In the genomic region with DNA sequence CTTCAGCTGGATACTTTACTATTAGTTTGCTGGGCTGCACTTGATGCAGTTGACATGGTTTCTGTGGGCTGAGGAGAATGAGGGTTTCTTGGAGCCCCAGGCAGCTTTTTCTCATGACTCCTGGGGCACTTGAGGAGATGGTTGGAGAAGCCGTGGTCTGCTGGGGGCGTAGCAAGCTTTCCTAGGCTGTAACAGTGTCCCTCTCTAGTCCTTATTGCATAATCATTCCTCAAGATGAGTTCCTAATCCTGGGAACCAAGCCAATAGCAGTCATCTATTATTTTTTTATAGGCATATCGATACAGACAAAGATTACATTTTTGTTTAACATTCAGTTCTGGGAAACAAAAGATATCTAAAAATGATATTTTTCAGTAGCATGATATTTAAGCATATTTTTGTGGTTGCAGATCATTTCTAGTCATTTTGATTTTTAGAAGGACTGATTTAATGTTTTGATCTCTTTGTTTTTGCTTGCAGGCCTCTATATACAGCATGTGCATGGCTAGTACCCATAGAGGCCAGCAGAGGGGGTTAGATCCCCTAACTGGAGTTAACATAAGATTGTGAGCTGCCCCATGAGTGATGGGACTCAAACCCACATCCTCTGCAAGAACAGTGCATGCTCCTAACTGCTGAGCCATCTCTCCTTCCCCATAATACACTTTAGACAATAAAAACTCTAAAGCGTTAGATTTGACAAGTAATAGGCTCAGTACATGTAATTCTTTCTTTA, we compare ENCODE assay signal across 16 mouse cellular contexts. TPM values are rescaled to one million over a fixed set of nuclear protein-coding genes. Genes with fewer than 3 reads are reported as not detected.
A peak's percentile ranks its signal among the peaks of the same experiment; 100 is the strongest.
DNase-seq lines count a peak whose midpoint lies in the region; ATAC-seq and TF ChIP-seq lines count a peak whose summit lies in the region.
"Had no signal": no experiment of that assay in that cellular context is flagged by ENCODE, and none has a peak within 500 bp of the region (broad histone marks: within the 10 kb centered on the region; RNA-seq: fewer than 3 reads in every experiment).

No protein-coding gene starts in this region.

- H3K9ac ChIP-seq in intestine, postnatal 0 days (ENCODE audit: low read depth, low read length) = no peak overlapping the region
- no peak overlapping the region for H3K9ac ChIP-seq in intestine, embryonic 16.5 days (ENCODE audit: low read depth, low read length)
- H3K9ac ChIP-seq: forebrain, embryonic 13.5 days; limb, embryonic 15.5 days; neural tube, embryonic 15.5 days had no signal

- no peak for ATAC-seq in intestine, postnatal 0 days
- ATAC-seq in intestine, embryonic 16.5 days = no peak
- ATAC-seq: forebrain, embryonic 13.5 days had no signal

- H3K27me3 ChIP-seq in intestine, postnatal 0 days (replicated peaks; ENCODE audit: control insufficient read depth, insufficient read depth, low read length) = no peaks in the 10 kb centered on the region
- no peaks in the 10 kb centered on the region for H3K27me3 ChIP-seq in intestine, embryonic 16.5 days (replicated peaks; ENCODE audit: control insufficient read depth, insufficient read depth, low read length)
- no peaks in the 10 kb centered on the region for H3K27me3 ChIP-seq in thymus, adult 2 months (ENCODE audit: control insufficient read depth, insufficient read depth, low read length)
- no peaks in the 10 kb centered on the region for H3K27me3 ChIP-seq in limb, embryonic 10.5 days (ENCODE audit: low read depth, poor library complexity, severe bottlenecking)
- H3K27me3 ChIP-seq: forebrain, embryonic 13.5 days; limb, embryonic 15.5 days; neural tube, embryonic 15.5 days had no signal

- no peak overlapping the region; the same call in 1 of the 2 replicates for H3K27ac ChIP-seq in intestine, postnatal 0 days (ENCODE audit: low read depth, low read length)
- H3K27ac ChIP-seq in intestine, embryonic 16.5 days (ENCODE audit: low read length) = no peak overlapping the region
- no peak overlapping the region for H3K27ac ChIP-seq in thymus, adult 2 months (ENCODE audit: control insufficient read depth, insufficient read depth, low read length)
- no peak overlapping the region for H3K27ac ChIP-seq in limb, embryonic 10.5 days
- H3K27ac ChIP-seq: forebrain, embryonic 13.5 days; limb, embryonic 15.5 days; neural tube, embryonic 15.5 days had no signal

- H3K36me3 ChIP-seq in intestine, postnatal 0 days (ENCODE audit: control insufficient read depth, insufficient read depth) = no peaks in the 10 kb centered on the region; the same call in 1 of the 2 replicates
- no peaks in the 10 kb centered on the region for H3K36me3 ChIP-seq in intestine, embryonic 16.5 days (ENCODE audit: control insufficient read depth, insufficient read depth, low read length)
- H3K36me3 ChIP-seq in thymus, adult 2 months (ENCODE audit: control insufficient read depth, insufficient read depth, low read length) = no peaks in the 10 kb centered on the region
- H3K36me3 ChIP-seq in limb, embryonic 10.5 days = peaks cover 78% of the 10 kb centered on the region

- no peaks in the 10 kb centered on the region for H3K4me1 ChIP-seq in intestine, postnatal 0 days (replicated peaks; ENCODE audit: control insufficient read depth, insufficient read depth, low read length)
- H3K4me1 ChIP-seq in intestine, embryonic 16.5 days (ENCODE audit: control insufficient read depth, insufficient read depth, low read length) = no peaks in the 10 kb centered on the region
- no peaks in the 10 kb centered on the region for H3K4me1 ChIP-seq in thymus, adult 2 months (replicated peaks; ENCODE audit: control insufficient read depth, insufficient read depth, low read length)
- H3K4me1 ChIP-seq in limb, embryonic 10.5 days = peaks cover 4% of the 10 kb centered on the region; the same call in 1 of the 2 replicates
- H3K4me1 ChIP-seq: forebrain, embryonic 13.5 days; limb, embryonic 15.5 days had no signal

- no peaks in the 10 kb centered on the region for H3K9me3 ChIP-seq in intestine, postnatal 0 days (ENCODE audit: control insufficient read depth)
- no peaks in the 10 kb centered on the region for H3K9me3 ChIP-seq in intestine, embryonic 16.5 days (ENCODE audit: control insufficient read depth, low read length)
- no peaks in the 10 kb centered on the region for H3K9me3 ChIP-seq in limb, embryonic 10.5 days (replicated peaks)
- H3K9me3 ChIP-seq: forebrain, embryonic 13.5 days; limb, embryonic 15.5 days; neural tube, embryonic 15.5 days had no signal

- no peak for TF ChIP-seq POLR2A in thymus, adult 2 months (IDR thresholded peaks at IDR 0.05; ENCODE audit: control insufficient read depth, extremely low read depth, insufficient read depth, low read length, poor library complexity)

- no peak overlapping the region for H3K4me2 ChIP-seq in intestine, postnatal 0 days (replicated peaks; ENCODE audit: low read depth)
- no peak overlapping the region for H3K4me2 ChIP-seq in intestine, embryonic 16.5 days (ENCODE audit: low read depth, low read length)
- H3K4me2 ChIP-seq: forebrain, embryonic 13.5 days; limb, embryonic 15.5 days; neural tube, embryonic 15.5 days had no signal

- peak; percentile 30 for DNase-seq in thymus, adult 2 months
- DNase-seq in thymus, adult 18-20 months = no peak
- peak; percentile 40 for DNase-seq in induced T-regulatory cell, adult 2 months (ENCODE audit: low read depth)
- no peak for DNase-seq in limb, embryonic 10.5 days (ENCODE audit: low spot score)
- DNase-seq in adrenal gland, adult 8-10 months = no peak
- DNase-seq in cerebellum, adult 9-11 months = no peak
- DNase-seq: cerebellum, adult 18-20 months; gastrocnemius, postnatal 36 days; heart, postnatal 14 days; kidney, adult 9 months; right cerebral cortex, postnatal 25 days had no signal

- TF ChIP-seq CTCF in intestine, postnatal 0 days (IDR thresholded peaks at IDR 0.05; ENCODE audit: low read depth) = peak; percentile 50
- no peak for TF ChIP-seq CTCF in thymus, adult 2 months (IDR thresholded peaks at IDR 0.05; ENCODE audit: borderline replicate concordance, control insufficient read depth, extremely low read depth, insufficient read depth, low read length, poor library complexity)

- H3K4me3 ChIP-seq in intestine, postnatal 0 days (ENCODE audit: low read depth, low read length) = no peak overlapping the region
- no peak overlapping the region for H3K4me3 ChIP-seq in intestine, embryonic 16.5 days (ENCODE audit: low read length)
- H3K4me3 ChIP-seq in thymus, adult 2 months (ENCODE audit: control insufficient read depth, insufficient read depth, low read length) = no peak overlapping the region
- no peak overlapping the region for H3K4me3 ChIP-seq in limb, embryonic 10.5 days
- H3K4me3 ChIP-seq: forebrain, embryonic 13.5 days; limb, embryonic 15.5 days; neural tube, embryonic 15.5 days had no signal

- 83% methylated on average over 4 of the region's 4 CpGs for WGBS in intestine, postnatal 0 days
- WGBS in intestine, embryonic 16.5 days = 89% methylated on average over 4 of the region's 4 CpGs
- 97% methylated on average over 4 of the region's 4 CpGs for WGBS in thymus, adult 2 months
- WGBS in limb, embryonic 10.5 days = 95% methylated on average over 4 of the region's 4 CpGs

RNA-seq across cellular contexts. Expression of a gene that starts 55.1 kb away (rescaled TPM):
- polyA plus RNA-seq in intestine, postnatal 0 days (2015; fragmentation: Nextera tagmentation; extraction: Ambion mirVana) = 54.3 and 62.6 TPM in 2 replicates
- polyA plus RNA-seq in intestine, embryonic 16.5 days (2015; fragmentation: Nextera tagmentation; extraction: Ambion mirVana) = 27.9 and 30.7 TPM in 2 replicates
- 205 and 216 TPM in 2 replicates for polyA plus RNA-seq in thymus, adult 2 months (2012; rRNA removed)
- polyA plus RNA-seq in limb, embryonic 10.5 days (2016; fragmentation: Nextera tagmentation; extraction: Ambion mirVana) = 40.2 and 52.6 TPM in 2 replicates
- 100 to 1,000 TPM; 177 to 211 (median 197) TPM for total RNA-seq in adrenal gland, adult 8-10 months (2022)

Comparison
In these comparisons a context has a peak if more than half of its experiments do, and no peak if none do; other contexts are left out.
1. DNase-seq: peak in thymus, adult 2 months (single experiment) and induced T-regulatory cell, adult 2 months (single experiment); none in thymus, adult 18-20 months (0 of 2), limb, embryonic 10.5 days (single experiment), adrenal gland, adult 8-10 months (single experiment) and cerebellum, adult 9-11 months (single experiment).